Mouse (Mus musculus): ENCODE results near the gene Tnfaip3.

Tnfaip3 gene

GRCm38 (mm10) chr10:19023622-19024326 lies 8.3 kb upstream of the Tnfaip3 start:
- ChIA-PET CTCF (interaction anchor here in 1 of 4 experiments (1.0 kb wide), 1 partner anchor 8 kb away, joined by 6 read pairs; the partner anchor contains the start of gene Tnfaip3), POLR2A (interaction anchor here in 1 of 4 experiments (1.4 kb wide), 1 partner anchor 8 kb away, joined by 3 read pairs; the partner anchor contains the start of gene Tnfaip3)

DNA sequence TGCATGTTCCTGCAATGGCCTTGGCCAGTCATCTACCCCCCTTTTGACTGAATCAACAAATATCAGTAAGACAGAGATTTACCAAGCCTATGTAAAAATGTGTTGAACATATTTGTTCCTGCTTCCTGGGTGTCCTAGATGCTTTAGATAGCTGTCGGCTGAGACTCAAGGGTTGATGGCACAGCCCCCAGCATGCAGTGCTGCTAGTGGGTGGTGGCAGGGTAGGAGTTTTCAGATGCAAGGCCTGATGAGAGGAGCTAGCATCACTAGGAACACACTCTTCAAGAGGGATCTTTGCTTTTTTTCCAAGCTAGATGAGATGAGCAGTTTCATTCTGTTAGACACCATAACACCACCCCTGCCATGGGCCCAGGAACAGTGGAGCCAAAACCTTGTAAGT lies 6.8 kb upstream of the Tnfaip3 start:
- CTCF ChIA-PET = interaction anchor here in 1 of 4 experiments (0.7 kb wide), 1 partner anchor 13 kb away, joined by 5 read pairs; no protein-coding TSS in a partner anchor

GRCm38 (mm10) chr10:19016823-19017471 lies 1.5 kb upstream of the Tnfaip3 start:
- CTCF ChIA-PET = interaction anchor here in 1 of 4 experiments (2.6 kb wide), 1 partner anchor 169 kb away, joined by 23 read pairs; no protein-coding TSS in a partner anchor

More for the DNA sequence above, 6.8 kb upstream of the Tnfaip3 start:
- POLR2A ChIA-PET = no interaction called here

DNA sequence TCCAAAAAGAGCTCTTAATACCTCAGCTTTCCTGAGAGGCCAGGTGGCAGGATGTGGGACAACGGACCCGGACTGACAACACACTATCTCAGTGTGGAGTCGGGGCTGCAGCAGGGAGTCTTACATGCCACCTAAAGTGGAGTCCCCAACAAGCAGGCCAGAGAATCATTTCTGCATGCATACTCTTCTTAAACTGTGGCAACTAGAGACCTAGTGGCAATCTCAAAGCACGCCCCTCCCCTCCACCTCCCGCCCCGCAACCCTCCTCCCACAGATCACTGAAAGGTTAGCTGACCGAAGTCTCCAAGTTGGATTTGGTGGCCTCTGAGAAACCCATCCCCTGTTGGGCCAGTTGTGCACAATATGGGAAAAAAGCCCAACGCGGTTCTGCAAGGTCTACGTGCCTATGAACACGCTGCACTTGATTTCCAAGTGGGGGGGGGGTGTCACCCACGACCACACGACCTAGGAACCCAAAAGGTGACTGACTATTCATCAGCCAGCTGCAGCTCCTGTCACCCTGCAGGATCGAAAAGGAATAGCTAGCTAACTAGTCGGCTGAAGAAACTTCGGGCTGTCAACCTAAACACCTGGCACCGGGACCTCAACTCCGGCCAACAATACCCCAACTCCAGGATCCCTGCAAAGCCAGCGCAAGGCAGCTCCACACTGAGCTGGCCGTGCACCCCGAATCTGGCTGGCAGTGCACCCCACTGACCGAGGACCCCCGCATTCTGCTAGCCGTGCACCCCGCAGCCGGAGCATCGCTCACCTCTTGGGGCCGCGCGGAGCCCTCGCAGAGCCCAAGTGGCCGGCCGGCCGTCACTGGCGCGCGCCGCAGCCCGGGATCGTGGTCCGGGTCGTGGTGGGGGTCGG lies 838 bp downstream of the Tnfaip3 start:
- CTCF ChIA-PET = interaction anchor here (0.6 to 2.6 kb wide), 20 partner anchors 14 to 1074 kb away, joined by 3 to 23 read pairs (median 4); no protein-coding TSS in a partner anchor
- POLR2A ChIA-PET = interaction anchor here (0.6 to 1.7 kb wide), 13 partner anchors 10 to 577 kb away, joined by 3 to 7 read pairs (median 3); partner anchors contain the start of genes Ifngr1 (in 1 of the 4) and Perp (in 1 of the 4)

More at GRCm38 (mm10) chr10:19016823-19017471, 1.5 kb upstream of the Tnfaip3 start:
- POLR2A ChIA-PET = no interaction called here

GRCm38 (mm10) chr10:19013351-19013750 lies 2.1 kb downstream of the Tnfaip3 start:
- POLR2A ChIA-PET = no interaction called here
- CTCF ChIA-PET = no interaction called here

- CTCF ChIA-PET = no interaction called here
- POLR2A ChIA-PET = interaction anchor here in 1 of 4 experiments (0.7 kb wide), 1 partner anchor 40 kb away, joined by 5 read pairs; no protein-coding TSS in a partner anchor
These were observed 2.8 kb downstream of the Tnfaip3 start for GRCm38 (mm10) chr10:19012616-19013015.

GRCm38 (mm10) chr10:19011832-19012440 lies 3.5 kb downstream of the Tnfaip3 start:
- ChIA-PET POLR2A (interaction anchor here in 1 of 4 experiments (0.7 kb wide), 1 partner anchor 39 kb away, joined by 5 read pairs; no protein-coding TSS in a partner anchor), CTCF (no interaction called here)

DNA sequence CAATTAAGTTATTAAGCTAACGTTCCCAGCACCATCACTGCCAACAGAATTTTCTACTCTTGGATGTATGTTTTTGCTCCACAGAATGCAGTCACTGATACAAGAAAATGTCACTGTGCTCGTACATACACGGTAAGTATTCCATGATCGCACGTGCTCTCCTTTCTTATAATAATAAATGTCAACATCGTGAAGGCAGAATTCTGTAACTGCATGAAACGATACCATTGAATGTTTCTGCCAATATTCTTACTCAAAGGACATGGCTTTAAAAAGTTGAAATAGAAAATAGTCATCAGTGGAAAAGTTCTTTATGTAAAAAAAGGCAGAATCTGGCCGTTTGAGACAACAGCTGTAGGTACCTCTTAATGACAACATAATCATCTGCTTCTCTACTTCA lies 5.0 kb downstream of the Tnfaip3 start:
- ChIA-PET POLR2A (no interaction called here), CTCF (no interaction called here)

- ChIA-PET POLR2A (no interaction called here), CTCF (interaction anchor here in 2 of 4 experiments (0.5 to 1.7 kb wide), 3 partner anchors 10 to 177 kb away, joined by 4 to 5 read pairs (median 5); no protein-coding TSS in a partner anchor)
These were observed 6.2 kb downstream of the Tnfaip3 start for GRCm38 (mm10) chr10:19009186-19009672.

- ChIA-PET CTCF (interaction anchor here in 1 of 4 experiments (1.0 to 1.7 kb wide), 2 partner anchors 9 to 177 kb away, joined by 4 to 5 read pairs; no protein-coding TSS in a partner anchor), POLR2A (no interaction called here)
These were observed 6.9 kb downstream of the Tnfaip3 start for GRCm38 (mm10) chr10:19008607-19008940.

GRCm38 (mm10) chr10:19007897-19008606 lies 7.4 kb downstream of the Tnfaip3 start:
- ChIA-PET POLR2A (interaction anchor here in 1 of 4 experiments (1.1 to 1.6 kb wide), 2 partner anchors 8 kb away, joined by 3 to 6 read pairs; partner anchors contain the start of gene Tnfaip3), CTCF (interaction anchor here in 1 of 4 experiments (1.0 to 1.7 kb wide), 2 partner anchors 9 to 178 kb away, joined by 4 to 5 read pairs; no protein-coding TSS in a partner anchor)

DNA sequence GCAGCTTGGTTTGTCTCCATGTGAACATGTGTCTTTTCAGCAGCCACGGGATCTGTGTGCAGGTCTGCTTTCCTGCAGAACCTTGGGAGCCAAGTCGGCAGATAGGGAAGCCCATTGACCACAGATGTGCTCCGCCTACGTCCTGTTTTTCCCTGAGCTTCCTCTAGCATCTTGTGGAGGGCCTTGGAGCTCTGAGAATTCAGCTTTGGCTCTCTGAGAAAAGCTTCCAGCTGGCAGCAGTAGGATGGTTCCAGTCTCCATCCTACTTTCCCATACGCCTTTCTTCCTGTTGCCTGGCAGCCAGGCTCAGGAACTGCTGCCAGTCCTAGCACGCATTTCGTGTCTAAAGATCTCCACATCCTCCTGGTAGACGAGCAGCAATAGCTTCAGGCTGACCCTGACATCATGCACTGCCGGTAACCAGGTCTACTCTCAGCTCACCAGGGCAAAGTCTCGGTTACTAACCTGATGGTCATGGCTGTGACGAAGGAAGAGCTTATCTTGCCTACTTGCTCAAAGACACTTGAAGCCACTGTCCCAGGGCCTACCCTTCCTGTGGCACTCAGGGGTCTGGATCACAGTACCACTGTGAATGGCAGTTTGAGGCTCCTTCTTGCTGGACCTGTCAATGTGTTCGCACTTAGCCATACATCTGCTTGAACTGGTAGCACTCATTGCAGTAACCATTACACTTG lies 13.2 kb downstream of the Tnfaip3 start:
- ChIA-PET CTCF (no interaction called here), POLR2A (interaction anchor here in 1 of 4 experiments (0.5 kb wide), 1 partner anchor 13 kb away, joined by 7 read pairs; the partner anchor contains the start of gene Tnfaip3)

- CTCF ChIA-PET = interaction anchor here (0.6 to 2.1 kb wide), 6 partner anchors 9 to 394 kb away, joined by 3 to 6 read pairs (median 4); no protein-coding TSS in a partner anchor
- POLR2A ChIA-PET = interaction anchor here in 1 of 4 experiments (1.0 kb wide), 1 partner anchor 8 kb away, joined by 3 read pairs; no protein-coding TSS in a partner anchor
These were observed 16.0 kb downstream of the Tnfaip3 start for GRCm38 (mm10) chr10:18999427-18999826.

DNA sequence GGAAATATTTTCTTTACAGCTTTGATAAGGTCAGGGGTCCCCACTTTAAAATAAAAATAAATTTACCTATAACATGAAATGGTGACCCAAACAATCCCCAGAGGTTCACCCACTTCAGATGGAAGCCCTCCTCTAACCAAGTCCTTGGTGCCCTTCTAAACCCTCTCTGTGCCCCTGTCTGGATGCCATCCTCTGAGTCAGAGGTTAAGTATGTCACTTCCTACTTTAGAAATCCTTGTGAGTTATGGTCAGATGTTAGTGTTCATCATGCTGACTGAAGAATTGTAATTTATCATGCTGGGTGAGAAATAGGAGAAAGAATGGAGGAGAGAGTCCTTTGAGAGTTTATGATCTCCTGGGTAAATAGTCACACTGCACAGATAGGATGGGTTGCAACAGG lies 19.1 kb downstream of the Tnfaip3 start:
- ChIA-PET CTCF (no interaction called here), POLR2A (no interaction called here)

DNA sequence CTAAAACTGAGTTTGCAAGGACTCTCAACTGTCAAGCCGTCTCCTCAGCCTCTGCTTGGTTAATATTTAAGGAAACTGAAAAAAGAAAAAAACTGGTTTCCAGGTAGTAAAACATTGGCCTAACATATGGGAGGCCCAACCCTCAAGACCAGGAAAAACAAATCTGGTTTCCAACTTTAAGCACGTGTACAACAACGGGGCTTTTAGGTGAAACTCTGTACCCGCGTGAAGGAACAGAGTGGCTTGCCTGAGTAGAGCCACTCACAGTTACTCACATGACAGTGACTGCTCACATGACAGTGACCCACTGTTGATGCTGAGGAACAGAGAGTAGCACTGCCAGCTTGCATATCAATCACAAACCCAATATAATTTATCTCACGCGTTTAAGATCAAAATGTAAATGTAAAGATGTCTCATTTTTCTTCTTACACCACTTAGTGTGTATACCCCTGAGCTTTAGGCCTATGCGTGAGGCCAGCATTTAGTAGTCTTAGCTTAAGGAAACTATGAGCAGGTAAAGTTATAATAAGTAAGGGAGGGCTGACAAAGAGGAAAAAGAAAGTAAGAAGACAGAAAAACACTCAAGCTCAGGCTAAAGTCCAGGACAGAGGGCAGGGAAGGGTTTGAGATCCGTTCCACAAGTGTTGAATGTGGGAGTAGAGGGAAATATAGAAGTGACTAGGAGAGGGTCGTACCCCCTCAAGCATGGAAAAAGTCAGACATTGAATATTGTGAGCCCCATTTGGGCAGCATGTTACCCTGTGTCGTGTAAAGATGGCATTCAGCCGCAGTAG lies 19.8 kb downstream of the Tnfaip3 start:
- POLR2A ChIA-PET = no interaction called here
- CTCF ChIA-PET = no interaction called here

- ChIA-PET POLR2A (no interaction called here), CTCF (no interaction called here)
These were observed 22.5 kb downstream of the Tnfaip3 start for GRCm38 (mm10) chr10:18992971-18993370.
